Mouse (Mus musculus) heart, postnatal 36 days (tissue): Measurements from ENCODE around the gene Grk5. TPM values are rescaled to one million over a fixed set of nuclear protein-coding genes. Genes with fewer than 3 reads are reported as not detected.

Experiments used
- DNase-seq, 2 experiments: peaks; one replicate each; pipeline ENCODE4 v3.0.0; 2021 to 2022
- intact Hi-C: fragments of 180-260 bp; cut with DNase I; formaldehyde crosslinking; loops from one replicate; pipeline ENCODE4 v1.15.1; 2025
- total RNA-seq, 2 experiments: library from RNA; stranded (reverse); gene quantifications; 2 replicates each; pipeline ENCODE4 v1.2.3; 2021

The Grk5 gene
- total RNA-seq, 2 experiments from 2014 or later: 20.9 to 29.6 TPM

GRCm38 (mm10) chr19:61140342-61141206 lies 251.0 kb downstream of the Grk5 start, which contains the start of gene Zfp950:
Zfp950 (minus strand) TSS chr19:61140840.
- intact Hi-C loops: loop anchor here (5.0 kb wide), 1 partner anchor 253 kb away; the partner anchor contains the start of gene Grk5
- DNase-seq: peak; percentile 76 to 80

GRCm38 (mm10) chr19:61141299-61141698 lies 251.8 kb downstream of the Grk5 start:
- intact Hi-C loops: loop anchor here (5.0 kb wide), 1 partner anchor 254 kb away; the partner anchor contains the start of gene Grk5
- no peak for DNase-seq

Other genes starting within 250 kb of the Grk5 start
- under 1 TPM; 0.16 to 0.25 TPM for gene Nanos1, start 133.8 kb upstream of the Grk5 start, total RNA-seq
- 100 to 1,000 TPM; 104 to 107 TPM for gene Eif3a, start 99.1 kb upstream of the Grk5 start, total RNA-seq
- gene Fam45a, start 78.2 kb upstream of the Grk5 start, total RNA-seq: 10 to 100 TPM; 12.5 to 15.6 TPM
- 1 to 10 TPM; 7.2 TPM for gene Sfxn4, start 28.3 kb upstream of the Grk5 start, total RNA-seq
- gene Prdx3, start 15.2 kb upstream of the Grk5 start, total RNA-seq: 100 to 1,000 TPM; 377 to 409 TPM